Mouse (Mus musculus) left cerebral cortex, postnatal 14 days (tissue): Measurements from ENCODE around the gene Pde4c. TPM values are rescaled to one million over a fixed set of nuclear protein-coding genes. Genes with fewer than 3 reads are reported as not detected.

Source experiments
- DNase-seq, 2 experiments: peaks; one replicate each; pipeline ENCODE4 v3.0.0; 2021 to 2022; ENCODE audit warnings: low spot score in 2 of 2, mixed read lengths in 1 of 2
- intact Hi-C: fragments of 180-260 bp; cut with DNase I; formaldehyde crosslinking; loops from one replicate; pipeline ENCODE4 v1.15.1; 2025
- total RNA-seq, 2 experiments: library from RNA; stranded (reverse); gene quantifications; 2 replicates each; pipeline ENCODE4 v1.2.3; 2021

The Pde4c gene
- total RNA-seq, 2 experiments from 2014 or later, result 1.0 to 1.7 TPM

GRCm38 (mm10) chr8:70715086-70715485, 8.4 kb upstream of the Pde4c start:
- intact Hi-C loops, result no loop called here
- DNase-seq, result no peak

GRCm38 (mm10) chr8:70716521-70717400, 6.8 kb upstream of the Pde4c start:
- intact Hi-C loops, result no loop called here
- no peak for DNase-seq

GRCm38 (mm10) chr8:70718297-70718696, 5.2 kb upstream of the Pde4c start, which contains the start of gene Gm3336:
Gm3336 (plus strand) TSS chr8:70718543.
- peak in 1 of 2 experiments; percentile 65 for DNase-seq
- intact Hi-C loops, result loop anchor here (2.0 kb wide), 1 partner anchor 123 kb away; no protein-coding TSS in a partner anchor

- DNase-seq, result no peak
- intact Hi-C loops, result loop anchor here (2.0 kb wide), 2 partner anchors 33 to 121 kb away; no protein-coding TSS in a partner anchor
Observed at GRCm38 (mm10) chr8:70719796-70720270, 3.7 kb upstream of the Pde4c start.

- intact Hi-C loops, result loop anchor here (2.0 kb wide), 1 partner anchor 32 kb away; no protein-coding TSS in a partner anchor
- peak; percentile 78 to 84 for DNase-seq
Observed at GRCm38 (mm10) chr8:70720739-70721138, 2.8 kb upstream of the Pde4c start.

- intact Hi-C loops, result loop anchor here (2.0 kb wide), 1 partner anchor 31 kb away; no protein-coding TSS in a partner anchor
- no peak for DNase-seq
Observed at GRCm38 (mm10) chr8:70721601-70722000, 1.9 kb upstream of the Pde4c start.

GRCm38 (mm10) chr8:70724216-70724615, 696 bp downstream of the Pde4c start:
- DNase-seq, result no peak
- intact Hi-C loops, result no loop called here

- intact Hi-C loops, result no loop called here
- no peak for DNase-seq
Observed at GRCm38 (mm10) chr8:70725792-70726447, 2.4 kb downstream of the Pde4c start.

- intact Hi-C loops, result no loop called here
- DNase-seq, result no peak
Observed at GRCm38 (mm10) chr8:70726721-70727120, 3.2 kb downstream of the Pde4c start.

- intact Hi-C loops, result no loop called here
- no peak for DNase-seq
Observed at GRCm38 (mm10) chr8:70729808-70730475, 6.4 kb downstream of the Pde4c start.

- DNase-seq, result no peak
- intact Hi-C loops, result no loop called here
Observed at GRCm38 (mm10) chr8:70730956-70731355, 7.4 kb downstream of the Pde4c start.

GRCm38 (mm10) chr8:70737705-70738104, 14.2 kb downstream of the Pde4c start:
- intact Hi-C loops, result no loop called here
- no peak for DNase-seq

- DNase-seq, result no peak
- intact Hi-C loops, result no loop called here
Observed at GRCm38 (mm10) chr8:70738211-70738610, 14.7 kb downstream of the Pde4c start.

GRCm38 (mm10) chr8:70741661-70742060, 18.1 kb downstream of the Pde4c start:
- no peak for DNase-seq
- intact Hi-C loops, result no loop called here

- no peak for DNase-seq
- intact Hi-C loops, result no loop called here
Observed at GRCm38 (mm10) chr8:70742176-70742575, 18.7 kb downstream of the Pde4c start.

GRCm38 (mm10) chr8:70742981-70743655, 19.6 kb downstream of the Pde4c start:
- no peak for DNase-seq
- intact Hi-C loops, result no loop called here

GRCm38 (mm10) chr8:70743656-70744590, 20.4 kb downstream of the Pde4c start:
- intact Hi-C loops, result no loop called here
- DNase-seq, result peak in 1 of 2 experiments; percentile 72

- no peak for DNase-seq
- intact Hi-C loops, result no loop called here
Observed at GRCm38 (mm10) chr8:70744806-70745205, 21.3 kb downstream of the Pde4c start.
